Mouse (Mus musculus) ovary, adult 10 weeks (tissue): ENCODE data around the gene Rars2. TPM values are rescaled to one million over a fixed set of nuclear protein-coding genes. Genes with fewer than 3 reads are reported as not detected.

Experiments
- polyA plus RNA-seq: library from polyadenylated mRNA; stranded (reverse); fragments of 350-450 nt; fragmentation: Illumina TruSeq; extraction: RNeasy Lipid Tissue Mini Kit (QIAGEN cat#74804); gene quantifications from one replicate; pipeline ENCODE4 v1.2.3, GENCODE M21; 2014

Rars2 gene
- 61.3 TPM for polyA plus RNA-seq

GRCm38 (mm10) chr4:34614630-34615094, at the start of gene Rars2, which contains the start of gene Orc3:
Rars2 (plus strand) TSS chr4:34614957.
Orc3 (minus strand) TSS chr4:34614944.

DNA sequence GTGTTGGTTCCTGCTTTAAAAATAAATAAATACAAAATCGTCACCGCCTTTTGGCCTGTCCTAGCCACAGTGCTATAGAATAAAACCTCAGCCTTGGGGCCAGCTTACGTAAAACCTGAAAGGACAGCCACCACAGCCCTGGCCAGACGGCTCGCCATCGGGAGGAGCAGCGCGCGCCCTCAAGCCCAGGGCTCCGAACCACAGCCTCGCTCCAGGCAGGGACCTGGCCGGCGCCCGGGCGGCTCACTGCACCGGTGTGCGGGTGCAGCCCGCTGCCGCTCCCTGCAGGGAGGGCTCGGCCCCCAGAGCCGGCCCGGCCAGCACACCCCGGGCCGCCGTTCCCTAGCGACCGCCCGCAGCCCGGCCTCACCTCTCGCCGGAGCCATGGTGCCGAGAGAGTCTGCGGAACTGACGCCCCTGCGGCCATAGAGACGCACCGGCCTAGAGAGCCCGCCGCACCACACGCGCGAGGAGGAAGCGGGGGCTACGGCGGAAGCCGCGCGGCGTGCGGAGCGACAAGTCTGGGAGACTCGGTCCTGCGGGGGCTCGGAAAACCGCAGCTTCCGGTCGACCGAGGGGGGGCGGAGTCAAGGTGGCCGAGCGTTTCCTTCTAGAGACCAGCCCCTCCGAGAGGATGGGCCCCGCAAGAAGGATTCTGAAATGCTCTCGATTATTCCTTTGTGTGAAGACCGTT, 72.3 kb downstream of the Rars2 start, which contains the start of gene Slc35a1:
TSS of gene Slc35a1 (minus strand) at position 565 of the 694 bp plus-strand sequence.

Other genes with a start within 250 kb of the Rars2 start
- gene Akirin2, start 64.0 kb upstream of the Rars2 start, polyA plus RNA-seq, result 260 TPM
- 165 TPM for gene Orc3, start within 50 bp of the Rars2 start, polyA plus RNA-seq
- gene Slc35a1, start 72.5 kb downstream of the Rars2 start, polyA plus RNA-seq, result 99.6 TPM
- 35.4 TPM for gene Cfap206, start 115.2 kb downstream of the Rars2 start, polyA plus RNA-seq
- not detected for gene Gm136, start 141.3 kb downstream of the Rars2 start, polyA plus RNA-seq
- gene Smim8, start 163.5 kb downstream of the Rars2 start, polyA plus RNA-seq, result 90.7 TPM